Mouse (Mus musculus): ENCODE results near the gene Btf3. TPM values are rescaled to one million over a fixed set of nuclear protein-coding genes. Genes with fewer than 3 reads are reported as not detected.
A peak's percentile ranks its signal among the peaks of the same experiment; 100 is the strongest.

Gene Btf3
- total and polyA plus RNA-seq, 2 experiments from 2014 or later: 210 to 384 TPM

DNA sequence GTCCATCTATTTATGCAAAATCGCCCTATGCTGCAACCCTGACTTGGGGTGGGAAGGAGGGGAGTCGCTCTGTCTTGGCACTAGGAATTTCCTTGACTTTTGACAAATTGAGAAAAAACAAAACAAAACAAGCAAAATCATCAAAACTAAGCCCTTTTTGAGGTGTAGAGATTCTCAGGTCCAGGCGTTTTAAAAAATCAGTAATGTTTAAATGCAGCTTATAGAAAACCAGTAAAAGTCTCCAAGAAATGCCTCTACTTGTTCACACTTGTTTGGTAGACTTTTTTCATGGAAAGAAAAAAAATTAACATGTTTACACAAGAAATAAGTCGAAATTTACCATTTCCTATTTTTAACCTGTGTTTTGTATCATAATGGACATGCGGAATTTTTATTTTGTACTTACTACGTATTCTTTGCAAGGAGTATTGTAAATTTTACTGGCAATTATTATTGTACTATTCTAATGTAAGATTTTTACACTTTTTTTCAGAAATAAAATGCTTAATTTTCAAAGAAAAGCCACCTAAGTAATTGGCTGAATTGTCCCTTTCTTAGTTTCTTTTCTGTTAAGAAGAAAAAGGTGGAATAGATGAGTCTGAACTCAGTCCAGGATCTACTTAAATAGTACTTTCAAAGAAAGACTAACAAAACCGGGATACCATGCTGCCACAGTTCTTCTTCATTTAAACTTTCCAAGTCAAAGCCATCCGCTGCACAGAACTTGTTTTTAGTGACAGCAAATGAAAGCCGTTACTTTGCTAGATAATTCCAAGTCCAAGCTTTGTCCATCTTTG is 39.6 kb upstream of the Btf3 start:
- no peaks in the 10 kb centered on the region for H3K9me3 ChIP-seq (replicated peaks; ENCODE audit: control insufficient read depth, low read length)
- 0 out of 2 replicates have a peak, but pooled peaks cover 4% of the 10 kb centered on the region for H3K4me1 ChIP-seq (ENCODE audit: control insufficient read depth, insufficient read depth)
- H3K4me2 ChIP-seq (ENCODE audit: low read depth, low read length): no peak overlapping the region
- H3K36me3 ChIP-seq (replicated peaks; ENCODE audit: control insufficient read depth, insufficient read depth, low read length): no peaks in the 10 kb centered on the region
- H3K27ac ChIP-seq (ENCODE audit: low read depth): no peak overlapping the region
- H3K4me3 ChIP-seq (ENCODE audit: low read depth, low read length): peak overlapping the region; percentile 49
- peaks cover 97% of the 10 kb centered on the region for H3K27me3 ChIP-seq (ENCODE audit: control insufficient read depth, insufficient read depth, low read length)
- H3K9ac ChIP-seq (replicated peaks; ENCODE audit: low read depth, low read length): no peak overlapping the region
- 12% methylated on average over 9 of the region's 9 CpGs for WGBS
- peak; percentile 27 for DNase-seq (ENCODE audit: low spot score)
- TF ChIP-seq CTCF (IDR thresholded peaks at IDR 0.05; ENCODE audit: low read depth): no peak
- no peak for ATAC-seq (ENCODE audit: insufficient read depth, low read depth)

DNA sequence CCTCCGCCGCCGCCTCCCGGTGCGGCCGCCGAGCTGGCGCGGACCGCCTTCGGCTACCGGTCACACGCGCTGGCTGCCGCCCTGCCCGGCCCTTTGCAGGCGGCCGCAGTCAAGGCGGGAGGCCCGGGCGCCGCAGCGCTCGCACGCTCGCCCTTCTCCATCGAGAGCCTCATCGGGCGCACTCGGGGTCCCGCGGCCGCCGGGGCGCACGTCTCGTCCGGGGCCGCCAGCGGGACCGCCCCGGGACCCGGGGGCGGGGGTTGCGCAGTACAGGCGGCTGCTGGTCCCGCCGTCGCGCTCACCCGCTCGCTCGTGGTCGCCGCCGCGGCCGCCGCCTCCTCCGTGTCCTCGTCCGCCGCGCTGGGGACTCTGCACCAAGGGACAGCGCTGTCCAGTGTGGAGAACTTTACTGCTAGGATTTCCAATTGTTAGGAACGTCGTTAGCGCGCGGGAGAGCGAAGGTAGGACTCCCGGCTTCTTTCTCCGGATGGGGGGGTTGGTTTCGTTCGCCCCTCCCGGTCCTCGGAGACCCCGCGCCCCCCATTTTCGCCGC is 38.8 kb upstream of the Btf3 start:
- Histone ChIP-seq H3K27ac (ENCODE audit: low read depth) (no peak overlapping the region), H3K4me1 (ENCODE audit: control insufficient read depth, insufficient read depth) (0 out of 2 replicates have a peak, but pooled peaks cover 4% of the 10 kb centered on the region), H3K9me3 (replicated peaks; ENCODE audit: control insufficient read depth, low read length) (no peaks in the 10 kb centered on the region), H3K27me3 (ENCODE audit: control insufficient read depth, insufficient read depth, low read length) (peaks cover 97% of the 10 kb centered on the region), H3K4me2 (ENCODE audit: low read depth, low read length) (peak overlapping the region; percentile 67), H3K9ac (replicated peaks; ENCODE audit: low read depth, low read length) (no peak overlapping the region), H3K36me3 (replicated peaks; ENCODE audit: control insufficient read depth, insufficient read depth, low read length) (no peaks in the 10 kb centered on the region), H3K4me3 (ENCODE audit: low read depth, low read length) (peak overlapping the region; percentile 49)
- DNase-seq (ENCODE audit: low spot score): no peak
- TF ChIP-seq EP300 (IDR thresholded peaks at IDR 0.05; ENCODE audit: low read depth) (no peak), CTCF (IDR thresholded peaks at IDR 0.05; ENCODE audit: low read depth) (no peak)
- ATAC-seq (ENCODE audit: insufficient read depth, low read depth): 0 out of 2 replicates have a peak, but pooled peaks have one; percentile 50
- WGBS: 1% methylated on average over 49 of the region's 81 CpGs

DNA sequence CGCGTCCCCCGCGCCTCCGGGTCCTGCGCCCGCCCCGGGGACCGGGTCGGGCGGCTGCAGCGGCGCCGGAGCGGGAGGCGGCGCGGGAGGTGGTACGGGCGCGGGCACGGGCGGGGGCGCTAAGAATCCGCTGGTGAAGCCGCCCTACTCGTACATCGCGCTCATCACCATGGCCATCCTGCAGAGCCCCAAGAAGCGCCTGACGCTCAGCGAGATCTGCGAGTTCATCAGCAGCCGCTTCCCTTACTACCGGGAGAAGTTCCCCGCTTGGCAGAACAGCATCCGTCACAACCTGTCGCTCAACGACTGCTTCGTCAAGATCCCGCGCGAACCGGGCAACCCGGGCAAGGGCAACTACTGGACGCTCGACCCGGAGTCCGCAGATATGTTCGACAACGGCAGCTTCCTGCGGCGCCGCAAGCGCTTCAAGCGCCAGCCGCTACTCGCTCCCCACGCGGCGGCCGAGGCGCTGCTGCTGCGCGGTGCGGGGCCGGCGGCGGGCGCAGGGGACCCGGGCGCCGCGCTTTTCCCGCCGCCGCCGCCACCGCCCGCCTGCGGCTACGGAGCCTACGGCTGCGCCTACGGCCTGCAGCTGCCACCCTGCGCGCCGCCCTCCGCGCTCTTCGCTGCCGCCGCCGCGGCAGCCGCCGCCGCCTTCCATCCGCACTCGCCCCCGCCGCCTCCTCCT is 38.2 kb upstream of the Btf3 start:
- Histone ChIP-seq H3K9me3 (replicated peaks; ENCODE audit: control insufficient read depth, low read length) (no peaks in the 10 kb centered on the region), H3K27me3 (ENCODE audit: control insufficient read depth, insufficient read depth, low read length) (peaks cover 97% of the 10 kb centered on the region), H3K36me3 (replicated peaks; ENCODE audit: control insufficient read depth, insufficient read depth, low read length) (no peaks in the 10 kb centered on the region), H3K4me1 (ENCODE audit: control insufficient read depth, insufficient read depth) (0 out of 2 replicates have a peak, but pooled peaks cover 4% of the 10 kb centered on the region), H3K27ac (ENCODE audit: low read depth) (no peak overlapping the region), H3K9ac (replicated peaks; ENCODE audit: low read depth, low read length) (no peak overlapping the region), H3K4me3 (ENCODE audit: low read depth, low read length) (peak overlapping the region; percentile 49), H3K4me2 (ENCODE audit: low read depth, low read length) (peak overlapping the region; percentile 67)
- DNase-seq (ENCODE audit: low spot score) (no peak), ATAC-seq (ENCODE audit: insufficient read depth, low read depth) (peak; percentile 9; the same call in 1 of the 2 replicates)
- 1% methylated on average over 75 of the region's 102 CpGs for WGBS
- TF ChIP-seq EP300 (IDR thresholded peaks at IDR 0.05; ENCODE audit: low read depth) (no peak), CTCF (IDR thresholded peaks at IDR 0.05; ENCODE audit: low read depth) (no peak)

DNA sequence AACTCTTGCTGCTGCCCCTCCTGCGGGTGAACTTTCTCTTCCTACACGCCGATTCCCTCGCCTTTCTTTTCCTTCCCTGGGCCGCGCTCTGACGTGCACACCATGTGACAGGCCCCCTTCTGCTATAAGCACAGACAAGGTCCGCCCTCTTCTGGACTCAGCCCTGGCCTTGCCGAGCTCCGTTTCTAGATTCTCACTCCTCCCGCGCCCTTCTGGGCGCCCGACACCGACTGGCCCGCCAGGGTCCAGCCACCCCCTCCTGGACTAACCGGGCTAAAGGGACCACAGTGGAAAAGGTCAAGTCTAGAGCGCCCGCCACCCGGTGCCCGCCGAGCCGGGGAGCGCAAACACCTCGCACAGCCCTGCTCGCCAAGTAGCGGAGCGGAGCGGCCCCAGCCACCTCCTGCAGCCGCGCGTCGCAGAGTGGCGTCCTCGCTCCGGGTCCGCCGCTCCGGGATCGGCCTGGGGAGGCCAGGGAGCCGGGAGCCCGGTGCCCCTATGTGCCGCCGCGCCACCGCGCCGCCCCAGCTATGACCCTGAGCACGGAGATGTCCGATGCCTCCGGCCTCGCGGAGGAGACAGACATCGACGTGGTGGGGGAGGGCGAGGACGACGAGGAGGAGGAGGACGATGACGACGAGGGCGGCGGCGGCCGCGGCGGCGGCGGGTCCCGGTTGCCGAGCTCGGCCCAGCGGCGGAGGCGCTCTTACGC is 37.4 kb upstream of the Btf3 start, which contains the start of gene Foxd1:
TSS of gene Foxd1 (plus strand) at position 153 of the 712 bp plus-strand sequence.
- Histone ChIP-seq H3K36me3 (replicated peaks; ENCODE audit: control insufficient read depth, insufficient read depth, low read length) (no peaks in the 10 kb centered on the region), H3K4me2 (ENCODE audit: low read depth, low read length) (peak within 1 kb of the TSS; percentile 67), H3K9ac (replicated peaks; ENCODE audit: low read depth, low read length) (no peak within 1 kb of the TSS), H3K4me3 (ENCODE audit: low read depth, low read length) (peak within 1 kb of the TSS; percentile 49), H3K27ac (ENCODE audit: low read depth) (no peak within 1 kb of the TSS), H3K4me1 (ENCODE audit: control insufficient read depth, insufficient read depth) (0 out of 2 replicates have a peak, but pooled peaks cover 4% of the 10 kb centered on the region), H3K9me3 (replicated peaks; ENCODE audit: control insufficient read depth, low read length) (no peaks in the 10 kb centered on the region), H3K27me3 (ENCODE audit: control insufficient read depth, insufficient read depth, low read length) (peaks cover 98% of the 10 kb centered on the region)
- ATAC-seq (ENCODE audit: insufficient read depth, low read depth) (peak; percentile 80), DNase-seq (ENCODE audit: low spot score) (peak; percentile 48)
- under 1% methylated on average over 53 of the region's 76 CpGs for WGBS
- no peak for TF ChIP-seq EP300 (IDR thresholded peaks at IDR 0.05; ENCODE audit: low read depth)
- no peak for TF ChIP-seq CTCF (IDR thresholded peaks at IDR 0.05; ENCODE audit: low read depth)

DNA sequence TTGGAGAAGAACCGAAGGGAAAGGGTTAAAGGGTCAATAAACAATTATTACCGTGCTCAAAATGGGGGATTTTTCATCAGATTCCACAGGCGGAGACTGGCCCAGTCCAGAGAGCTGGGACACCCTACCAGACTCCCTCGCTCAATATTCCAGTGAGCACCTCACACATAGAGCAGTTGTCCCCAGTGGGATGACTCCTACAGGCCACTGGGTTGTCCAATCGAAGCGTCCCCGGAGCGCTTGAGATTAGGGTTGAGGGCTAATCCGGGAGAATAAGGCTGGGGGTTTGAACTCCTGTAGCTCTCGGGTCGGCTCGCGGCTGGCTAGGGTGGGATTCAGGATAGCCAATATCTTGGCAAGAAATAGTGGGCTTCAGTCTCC is 36.9 kb upstream of the Btf3 start:
- Histone ChIP-seq H3K36me3 (replicated peaks; ENCODE audit: control insufficient read depth, insufficient read depth, low read length) (no peaks in the 10 kb centered on the region), H3K27ac (ENCODE audit: low read depth) (no peak overlapping the region), H3K9ac (replicated peaks; ENCODE audit: low read depth, low read length) (no peak overlapping the region), H3K4me1 (ENCODE audit: control insufficient read depth, insufficient read depth) (0 out of 2 replicates have a peak, but pooled peaks cover 4% of the 10 kb centered on the region), H3K27me3 (ENCODE audit: control insufficient read depth, insufficient read depth, low read length) (peaks cover 98% of the 10 kb centered on the region), H3K4me2 (ENCODE audit: low read depth, low read length) (peak overlapping the region; percentile 67), H3K9me3 (replicated peaks; ENCODE audit: control insufficient read depth, low read length) (no peaks in the 10 kb centered on the region), H3K4me3 (ENCODE audit: low read depth, low read length) (peak overlapping the region; percentile 49)
- DNase-seq (ENCODE audit: low spot score) (no peak), ATAC-seq (ENCODE audit: insufficient read depth, low read depth) (no peak)
- 2% methylated on average over 13 of the region's 13 CpGs for WGBS
- TF ChIP-seq EP300 (IDR thresholded peaks at IDR 0.05; ENCODE audit: low read depth) (no peak), CTCF (IDR thresholded peaks at IDR 0.05; ENCODE audit: low read depth) (no peak)

Data from heart, postnatal 0 days (tissue).